26 mouse cellular contexts compared by ENCODE assay signal in genomic region chr14:27310559-27311242, GRCm38 (mm10).
DNase-seq lines count a peak whose midpoint lies in the region; ATAC-seq and TF ChIP-seq lines count a peak whose summit lies in the region.
"Had no signal": no experiment of that assay in that cellular context is flagged by ENCODE, and none has a peak within 500 bp of the region (broad histone marks: within the 10 kb centered on the region; RNA-seq: fewer than 3 reads in every experiment).

No protein-coding gene starts in this region.

- H3K9me3 ChIP-seq in midbrain, embryonic 11.5 days (ENCODE audit: control insufficient read depth, low read length), result no peaks in the 10 kb centered on the region
- H3K9me3 ChIP-seq in midbrain, embryonic 14.5 days (ENCODE audit: control insufficient read depth, low read length), result no peaks in the 10 kb centered on the region
- H3K9me3 ChIP-seq in intestine, postnatal 0 days (ENCODE audit: control insufficient read depth), result no peaks in the 10 kb centered on the region
- H3K9me3 ChIP-seq: embryonic facial prominence, embryonic 10.5 days; embryonic facial prominence, embryonic 12.5 days; forebrain, embryonic 10.5 days; forebrain, embryonic 12.5 days; G1E had no signal

- H3K4me3 ChIP-seq in kidney, adult 2 months (ENCODE audit: insufficient read depth, low read depth, low read length), result no peak overlapping the region
- H3K4me3 ChIP-seq in midbrain, embryonic 11.5 days (ENCODE audit: low read depth, low read length), result no peak overlapping the region
- H3K4me3 ChIP-seq in midbrain, embryonic 14.5 days (replicated peaks; ENCODE audit: low read depth, low read length), result no peak overlapping the region
- no peak overlapping the region for H3K4me3 ChIP-seq in intestine, postnatal 0 days (ENCODE audit: low read depth, low read length)
- H3K4me3 ChIP-seq: embryonic facial prominence, embryonic 10.5 days; embryonic facial prominence, embryonic 12.5 days; forebrain, embryonic 10.5 days; forebrain, embryonic 12.5 days had no signal

- no peak for ATAC-seq in midbrain, embryonic 11.5 days (ENCODE audit: low FRiP score)
- no peak for ATAC-seq in midbrain, embryonic 14.5 days (ENCODE audit: low FRiP score, low TSS enrichment)
- ATAC-seq in intestine, postnatal 0 days, result peak; percentile 77
- ATAC-seq: activated CD4-positive, CD25-positive, alpha-beta regulatory T cell, adult 4 months; CD4-positive, CD25-positive, alpha-beta regulatory T cell, adult 4 months; forebrain, embryonic 14.5 days; forebrain, embryonic 16.5 days; Patski had no signal

- H3K9ac ChIP-seq in midbrain, embryonic 11.5 days (ENCODE audit: low read length), result no peak overlapping the region
- no peak overlapping the region for H3K9ac ChIP-seq in midbrain, embryonic 14.5 days (replicated peaks; ENCODE audit: low read length)
- H3K9ac ChIP-seq in intestine, postnatal 0 days (ENCODE audit: low read depth, low read length), result no peak overlapping the region
- H3K9ac ChIP-seq: embryonic facial prominence, embryonic 12.5 days; forebrain, embryonic 12.5 days had no signal

- H3K27me3 ChIP-seq in kidney, adult 2 months (replicated peaks; ENCODE audit: control insufficient read depth, insufficient read depth, low read length), result no peaks in the 10 kb centered on the region
- no peaks in the 10 kb centered on the region for H3K27me3 ChIP-seq in midbrain, embryonic 11.5 days (ENCODE audit: control insufficient read depth, insufficient read depth, low read length)
- no peaks in the 10 kb centered on the region for H3K27me3 ChIP-seq in midbrain, embryonic 14.5 days (ENCODE audit: control insufficient read depth, insufficient read depth, low read length)
- no peaks in the 10 kb centered on the region for H3K27me3 ChIP-seq in intestine, postnatal 0 days (replicated peaks; ENCODE audit: control insufficient read depth, insufficient read depth, low read length)
- H3K27me3 ChIP-seq: CH12.LX; embryonic facial prominence, embryonic 12.5 days; forebrain, embryonic 12.5 days; Patski had no signal

- no peak overlapping the region for H3K4me2 ChIP-seq in midbrain, embryonic 11.5 days
- H3K4me2 ChIP-seq in midbrain, embryonic 14.5 days (ENCODE audit: low read length), result no peak overlapping the region
- no peak overlapping the region for H3K4me2 ChIP-seq in intestine, postnatal 0 days (replicated peaks; ENCODE audit: low read depth)
- H3K4me2 ChIP-seq: embryonic facial prominence, embryonic 12.5 days; forebrain, embryonic 12.5 days had no signal

- no peaks in the 10 kb centered on the region for H3K36me3 ChIP-seq in kidney, adult 2 months (ENCODE audit: control insufficient read depth, insufficient read depth, low read length)
- H3K36me3 ChIP-seq in midbrain, embryonic 11.5 days (ENCODE audit: control insufficient read depth, insufficient read depth, low read length), result no peaks in the 10 kb centered on the region
- no peaks in the 10 kb centered on the region for H3K36me3 ChIP-seq in midbrain, embryonic 14.5 days (ENCODE audit: control insufficient read depth, insufficient read depth, low read length)
- H3K36me3 ChIP-seq in intestine, postnatal 0 days (ENCODE audit: control insufficient read depth, insufficient read depth), result no peaks in the 10 kb centered on the region
- H3K36me3 ChIP-seq: embryonic facial prominence, embryonic 10.5 days; embryonic facial prominence, embryonic 12.5 days; forebrain, embryonic 10.5 days; forebrain, embryonic 12.5 days; G1E had no signal

- no peak for DNase-seq in kidney, adult 2 months
- DNase-seq in kidney, postnatal 10 days, result no peak
- peak; percentile 35 for DNase-seq in midbrain, embryonic 11.5 days (ENCODE audit: low spot score, missing footprints)
- DNase-seq in midbrain, embryonic 14.5 days, result no peak
- no peak for DNase-seq in layer of hippocampus, adult 9-10 months (ENCODE audit: low spot score)
- DNase-seq: adrenal gland, adult 8-10 months; adrenal gland, postnatal 14 days; adrenal gland, postnatal 36 days; B cell, adult 2 months; cerebellum, adult 11-12 months; cerebellum, adult 2 months; cerebellum, adult 9-10 months; cerebellum, postnatal 10 days; cerebellum, postnatal 25 days had no signal

- no peak for TF ChIP-seq POLR2A in kidney, adult 2 months (IDR thresholded peaks at IDR 0.05; ENCODE audit: low read depth, low read length)

- peak overlapping the region; percentile 38 for H3K27ac ChIP-seq in kidney, adult 2 months (ENCODE audit: insufficient read depth, low read depth, low read length)
- no peak overlapping the region for H3K27ac ChIP-seq in midbrain, embryonic 11.5 days (ENCODE audit: low read depth, low read length)
- no peak overlapping the region for H3K27ac ChIP-seq in midbrain, embryonic 14.5 days (replicated peaks; ENCODE audit: low read depth, low read length)
- H3K27ac ChIP-seq in intestine, postnatal 0 days (ENCODE audit: low read depth, low read length), result no peak overlapping the region
- H3K27ac ChIP-seq: embryonic facial prominence, embryonic 10.5 days; embryonic facial prominence, embryonic 12.5 days; forebrain, embryonic 10.5 days; forebrain, embryonic 12.5 days had no signal

- TF ChIP-seq CTCF in kidney, adult 2 months (conservative IDR thresholded peaks at IDR 0.05; ENCODE audit: insufficient read depth, insufficient read length, low read depth, low read length), result no peak
- TF ChIP-seq CTCF in intestine, postnatal 0 days (IDR thresholded peaks at IDR 0.05; ENCODE audit: low read depth), result no peak

- WGBS in kidney, adult 2 months, result 50% methylated on average over 4 of the region's 4 CpGs
- 84% methylated on average over 4 of the region's 4 CpGs for WGBS in midbrain, embryonic 11.5 days
- WGBS in midbrain, embryonic 14.5 days, result 75% methylated on average over 4 of the region's 4 CpGs
- WGBS in intestine, postnatal 0 days, result 38% methylated on average over 4 of the region's 4 CpGs

- H3K4me1 ChIP-seq in kidney, adult 2 months (ENCODE audit: control insufficient read depth, insufficient read depth, low read length), result peaks cover 6% of the 10 kb centered on the region; the same call in 1 of the 2 replicates
- H3K4me1 ChIP-seq in midbrain, embryonic 11.5 days (ENCODE audit: control insufficient read depth, insufficient read depth, low read length), result no peaks in the 10 kb centered on the region
- H3K4me1 ChIP-seq in midbrain, embryonic 14.5 days (ENCODE audit: control insufficient read depth, insufficient read depth, low read length), result no peaks in the 10 kb centered on the region
- no peaks in the 10 kb centered on the region for H3K4me1 ChIP-seq in intestine, postnatal 0 days (replicated peaks; ENCODE audit: control insufficient read depth, insufficient read depth, low read length)
- H3K4me1 ChIP-seq: embryonic facial prominence, embryonic 10.5 days; embryonic facial prominence, embryonic 12.5 days; forebrain, embryonic 10.5 days; forebrain, embryonic 12.5 days had no signal
